Mouse (Mus musculus) macrophage (primary cell): Measurements from ENCODE around the gene Zfpl1. TPM values are rescaled to one million over a fixed set of nuclear protein-coding genes. Genes with fewer than 3 reads are reported as not detected.
A peak's percentile ranks its signal among the peaks of the same experiment; 100 is the strongest.

Experiments used
- H3K27ac ChIP-seq: fragments of 350-480 bp; formaldehyde crosslinking; 2 replicates; pipeline ENCODE4 v1.9.0; 2021
- H3K36me3 ChIP-seq: fragments of 350-480 bp; formaldehyde crosslinking; 2 replicates; pipeline ENCODE4 v1.9.0; 2021; ENCODE audit errors: inconsistent target
- H3K4me3 ChIP-seq: fragments of 350-480 bp; formaldehyde crosslinking; 2 replicates; pipeline ENCODE4 v1.9.0; 2021; ENCODE audit errors: inconsistent target
- H3K79me2 ChIP-seq: fragments of 350-480 bp; formaldehyde crosslinking; 2 replicates; pipeline ENCODE4 v1.9.0; 2021; ENCODE audit errors: inconsistent target
- WGBS: methylation state at CpG from one replicate; pipeline ENCODE4 v1.1.7; 2026; ENCODE audit warnings: inconsistent platforms; ENCODE audit not compliant: missing documents; 5-methylcytosine and 5-hydroxymethylcytosine counted together
- polyA plus RNA-seq: library from polyadenylated mRNA; stranded (reverse); fragments of 250-400 nt; gene quantifications from 3 replicates; pipeline ENCODE4 v1.2.4, GENCODE M21; 2018; ENCODE audit warnings: inconsistent platforms

Gene Zfpl1
- polyA plus RNA-seq, 1 experiment from 2014 or later: 39.1 TPM

- peak overlapping the region; percentile 33 for H3K27ac ChIP-seq
- 3% methylated on average over 32 of the region's 32 CpGs for WGBS
Observed at GRCm38 (mm10) chr19:6117346-6117985, 32.7 kb upstream of the Zfpl1 start.

DNA sequence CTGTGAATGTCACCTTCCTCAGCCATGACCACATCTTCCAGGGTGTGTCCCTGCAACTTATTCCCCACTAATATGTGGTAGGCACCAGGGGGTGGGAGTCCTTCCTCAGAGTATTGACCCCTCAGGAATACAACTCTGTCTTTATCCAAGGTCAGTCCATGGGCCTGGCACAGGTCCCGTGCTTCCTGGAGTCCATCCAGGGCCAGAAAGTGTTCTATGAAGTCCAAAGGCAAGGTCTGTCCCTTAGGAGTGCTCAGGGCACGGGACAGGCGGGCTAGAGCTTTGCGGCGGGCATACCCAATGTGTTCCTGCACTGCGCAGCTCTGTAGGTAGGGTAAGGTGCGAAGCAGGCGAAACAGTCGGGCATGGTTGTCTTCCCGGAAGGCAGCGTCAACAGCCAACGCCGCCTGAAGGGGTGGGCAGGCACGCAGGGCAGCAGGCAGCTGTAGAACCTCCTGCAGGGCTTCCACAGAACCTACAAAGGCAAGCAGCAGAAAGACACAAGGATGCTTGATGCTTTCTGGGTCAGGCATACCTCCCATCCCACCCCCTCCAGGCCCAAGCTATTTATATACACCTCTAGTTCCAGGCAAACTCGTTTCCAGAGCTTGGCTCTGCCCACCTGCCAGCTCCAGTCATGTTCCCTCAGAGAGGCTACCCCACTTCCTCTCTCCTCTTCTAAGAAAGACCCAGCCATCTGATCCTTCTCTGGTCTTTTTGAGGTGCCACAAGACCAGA lies 31.5 kb upstream of the Zfpl1 start:
- WGBS: 88% methylated on average over 15 of the region's 15 CpGs
- no peak overlapping the region for H3K4me3 ChIP-seq
- H3K36me3 ChIP-seq: peaks cover 7% of the 10 kb centered on the region; the same call in 1 of the 2 replicates
- peaks cover 12% of the 10 kb centered on the region; the same call in 1 of the 2 replicates for H3K79me2 ChIP-seq
- no peak overlapping the region for H3K27ac ChIP-seq

More at GRCm38 (mm10) chr19:6117346-6117985, 32.7 kb upstream of the Zfpl1 start:
- Histone ChIP-seq H3K79me2 (peaks cover 12% of the 10 kb centered on the region; the same call in 1 of the 2 replicates), H3K36me3 (peaks cover 10% of the 10 kb centered on the region; the same call in 1 of the 2 replicates), H3K4me3 (peak overlapping the region; percentile 72)

GRCm38 (mm10) chr19:6113116-6113515 lies 28.4 kb upstream of the Zfpl1 start:
- 89% methylated on average over 6 of the region's 6 CpGs for WGBS
- peaks cover 7% of the 10 kb centered on the region; the same call in 1 of the 2 replicates for H3K36me3 ChIP-seq
- H3K79me2 ChIP-seq: peaks cover 12% of the 10 kb centered on the region; the same call in 1 of the 2 replicates
- H3K27ac ChIP-seq: no peak overlapping the region
- H3K4me3 ChIP-seq: no peak overlapping the region

DNA sequence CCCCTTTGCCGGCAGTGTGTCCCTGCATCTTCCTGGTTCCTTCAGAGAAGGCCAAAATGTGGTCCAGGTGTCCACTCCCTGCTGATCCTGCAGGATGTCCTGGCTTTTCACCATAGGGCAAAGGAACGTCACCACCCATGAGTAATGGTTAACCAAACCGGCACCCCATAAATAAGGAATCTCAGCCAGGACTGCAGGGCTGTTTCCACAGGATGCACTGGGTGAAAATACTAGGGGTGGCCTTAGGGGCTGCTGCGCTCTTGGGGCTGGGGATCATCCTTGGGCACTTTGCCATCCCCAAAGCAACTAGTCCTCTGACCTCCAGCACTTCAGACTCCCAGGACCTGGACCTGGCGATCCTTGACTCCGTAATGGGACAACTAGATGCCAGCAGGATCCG lies 20.8 kb upstream of the Zfpl1 start, which contains the start of gene Naaladl1:
Gene Naaladl1 (plus strand): TSS at position 197 of the 400 bp plus-strand sequence.
- H3K27ac ChIP-seq: no peak within 1 kb of the TSS
- H3K79me2 ChIP-seq: no peaks in the 10 kb centered on the region
- no peak within 1 kb of the TSS for H3K4me3 ChIP-seq
- H3K36me3 ChIP-seq: no peaks in the 10 kb centered on the region
- 95% methylated on average over 7 of the region's 7 CpGs for WGBS

GRCm38 (mm10) chr19:6104476-6104875 lies 19.7 kb upstream of the Zfpl1 start:
- H3K36me3 ChIP-seq: no peaks in the 10 kb centered on the region
- H3K79me2 ChIP-seq: no peaks in the 10 kb centered on the region
- WGBS: 94% methylated on average over 4 of the region's 4 CpGs
- no peak overlapping the region for H3K27ac ChIP-seq
- no peak overlapping the region for H3K4me3 ChIP-seq

DNA sequence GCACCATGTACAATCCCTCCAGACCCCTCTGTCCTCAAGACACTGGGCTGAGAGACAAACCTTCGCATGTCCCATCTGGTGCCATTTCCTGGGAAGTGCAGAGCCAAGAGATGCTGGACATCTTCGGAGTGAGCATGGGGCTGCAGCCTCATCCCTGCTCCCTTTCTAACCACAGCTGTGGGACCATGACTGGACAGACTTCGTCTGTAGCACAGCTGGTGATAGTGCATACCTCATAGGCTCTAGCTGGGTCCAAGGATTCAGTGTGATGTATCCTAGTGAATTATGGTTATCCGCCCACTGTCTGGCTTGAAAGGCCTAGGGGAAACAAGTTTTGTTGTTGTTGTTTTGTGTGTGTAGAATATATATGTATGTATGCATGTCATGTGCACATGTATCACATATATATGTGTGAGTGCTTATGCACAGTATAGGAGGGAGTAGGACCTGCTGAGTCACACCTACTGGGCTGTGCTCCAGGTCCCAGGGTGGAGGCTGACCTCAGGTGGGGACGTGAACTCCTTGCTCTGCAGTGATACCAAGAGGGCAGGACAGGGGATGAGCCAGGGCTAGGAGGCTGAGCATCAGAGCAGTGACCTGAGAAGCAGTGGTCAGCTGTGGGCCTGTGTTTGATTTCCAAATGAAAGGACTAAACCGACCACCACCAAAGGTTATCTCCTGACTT lies 17.6 kb upstream of the Zfpl1 start:
- Histone ChIP-seq H3K27ac (no peak overlapping the region), H3K79me2 (no peaks in the 10 kb centered on the region), H3K4me3 (no peak overlapping the region), H3K36me3 (no peaks in the 10 kb centered on the region)
- 81% methylated on average over 6 of the region's 6 CpGs for WGBS

DNA sequence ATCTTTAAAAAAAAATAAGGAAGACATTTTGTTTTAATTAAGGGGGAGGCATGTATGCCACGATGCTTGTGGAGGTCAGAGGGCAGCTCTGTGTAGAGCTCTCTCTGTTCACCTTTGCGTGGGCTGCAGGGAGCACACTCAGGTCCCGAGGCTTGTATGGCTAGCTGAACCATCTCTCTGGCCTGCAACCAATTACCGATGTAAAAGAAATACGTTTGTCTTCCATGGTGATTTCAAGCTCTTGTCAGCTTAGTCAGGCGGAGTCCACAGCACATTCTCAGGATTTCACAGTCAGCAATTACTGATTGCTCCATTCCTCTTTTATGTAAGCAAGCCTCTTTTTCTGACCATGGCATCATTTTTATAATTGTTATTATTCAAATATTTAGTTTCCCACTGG lies 16.4 kb upstream of the Zfpl1 start:
- Histone ChIP-seq H3K36me3 (no peaks in the 10 kb centered on the region), H3K27ac (no peak overlapping the region), H3K4me3 (no peak overlapping the region), H3K79me2 (no peaks in the 10 kb centered on the region)
- 95% methylated on average over 6 of the region's 6 CpGs for WGBS

GRCm38 (mm10) chr19:6097847-6098246 lies 13.1 kb upstream of the Zfpl1 start:
- WGBS: 54% methylated on average over 3 of the region's 3 CpGs
- Histone ChIP-seq H3K79me2 (no peaks in the 10 kb centered on the region), H3K36me3 (no peaks in the 10 kb centered on the region)

DNA sequence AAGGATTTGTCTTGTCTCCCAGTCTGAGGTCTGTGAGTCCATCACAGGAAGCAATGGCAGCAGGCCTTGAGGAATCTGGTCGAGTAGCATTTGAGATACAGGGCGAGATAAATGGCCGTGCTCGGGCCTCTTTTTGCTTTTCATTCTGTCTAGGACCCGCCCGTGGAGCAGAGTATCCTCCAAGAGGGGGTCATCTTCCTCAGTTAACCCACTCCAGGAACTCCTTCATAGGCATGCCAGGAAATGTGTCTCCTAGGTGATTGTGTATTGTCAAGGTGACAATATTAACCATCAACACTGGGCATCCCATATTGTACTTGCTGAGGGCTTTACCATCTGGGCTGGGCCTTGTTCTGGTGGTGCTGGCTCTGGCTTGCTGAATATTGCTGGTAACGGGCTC lies 9.4 kb upstream of the Zfpl1 start, which contains the start of gene AC131692.1:
Gene AC131692.1 (plus strand): TSS at position 301 of the 400 bp plus-strand sequence.
- WGBS: 93% methylated on average over 7 of the region's 7 CpGs
- H3K27ac ChIP-seq: no peak within 1 kb of the TSS
- H3K79me2 ChIP-seq: peaks cover 33% of the 10 kb centered on the region; the same call in 1 of the 2 replicates
- no peaks in the 10 kb centered on the region for H3K36me3 ChIP-seq
- no peak within 1 kb of the TSS for H3K4me3 ChIP-seq

More at GRCm38 (mm10) chr19:6097847-6098246, 13.1 kb upstream of the Zfpl1 start:
- no peak overlapping the region for H3K4me3 ChIP-seq
- no peak overlapping the region for H3K27ac ChIP-seq

- WGBS: 96% methylated on average over 13 of the region's 13 CpGs
- Histone ChIP-seq H3K4me3 (no peak overlapping the region), H3K36me3 (no peaks in the 10 kb centered on the region), H3K79me2 (peaks cover 81% of the 10 kb centered on the region), H3K27ac (no peak overlapping the region)
Observed at GRCm38 (mm10) chr19:6088841-6089240, 4.1 kb upstream of the Zfpl1 start.

- Histone ChIP-seq H3K79me2 (peaks cover 81% of the 10 kb centered on the region), H3K27ac (peak overlapping the region; percentile 64), H3K36me3 (peaks cover 20% of the 10 kb centered on the region), H3K4me3 (peak overlapping the region; percentile 96)
- WGBS: 2% methylated on average over 17 of the region's 17 CpGs
Observed at GRCm38 (mm10) chr19:6085417-6085879, 692 bp upstream of the Zfpl1 start.

DNA sequence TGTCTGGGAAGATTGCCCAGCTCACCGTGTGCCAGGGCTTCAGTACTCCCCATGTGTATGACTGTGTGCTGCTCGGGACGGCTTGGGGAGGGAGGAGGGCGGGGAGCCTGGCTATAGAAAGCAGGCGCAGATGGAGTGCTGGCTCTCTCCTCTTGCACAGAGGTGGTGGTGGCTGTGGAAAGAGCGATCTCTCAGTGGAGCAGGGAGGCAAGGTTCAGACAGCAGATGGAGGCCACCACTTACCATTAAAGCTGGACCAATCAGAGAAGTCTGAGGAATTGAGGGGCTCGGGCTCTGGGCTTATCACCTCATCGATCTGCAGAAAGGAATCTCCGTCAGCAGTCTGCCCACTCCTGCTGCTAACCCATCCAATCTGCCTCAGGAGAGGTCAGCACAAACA lies 2.6 kb downstream of the Zfpl1 start, which contains the start of gene Gm28374:
Gene Gm28374 (minus strand): TSS at position 101 of the 400 bp plus-strand sequence.
- Histone ChIP-seq H3K4me3 (no peak within 1 kb of the TSS), H3K36me3 (peaks cover 26% of the 10 kb centered on the region), H3K79me2 (peaks cover 49% of the 10 kb centered on the region), H3K27ac (no peak within 1 kb of the TSS)
- WGBS: 89% methylated on average over 9 of the region's 9 CpGs

DNA sequence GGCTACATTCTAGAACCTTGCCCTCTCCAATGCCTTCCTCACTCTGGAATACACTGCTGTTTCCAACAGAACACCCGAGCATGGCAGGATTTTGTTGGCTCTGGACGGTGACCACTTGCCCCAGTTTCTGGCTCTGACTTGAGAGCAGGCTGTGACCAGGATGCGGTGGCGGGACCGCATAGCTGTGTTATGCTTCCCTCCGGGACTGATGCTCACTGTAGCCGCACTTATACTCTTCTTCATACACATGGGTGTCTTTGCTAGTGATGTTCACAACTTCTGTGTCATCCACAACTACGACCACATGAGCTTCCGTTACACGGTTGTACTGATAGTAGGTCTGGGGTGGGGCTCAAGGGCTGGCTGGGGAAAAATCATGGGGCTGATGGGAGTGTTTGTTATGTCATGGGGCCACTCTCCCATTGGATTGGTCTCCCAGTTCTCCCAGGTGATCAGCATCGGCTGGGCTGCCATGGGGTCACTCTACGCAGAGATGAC lies 4.7 kb downstream of the Zfpl1 start, which contains the start of gene Tmem262:
Gene Tmem262 (plus strand): TSS at position 51 of the 498 bp plus-strand sequence.
- WGBS: 93% methylated on average over 12 of the region's 12 CpGs
- Histone ChIP-seq H3K36me3 (peaks cover 26% of the 10 kb centered on the region), H3K4me3 (no peak within 1 kb of the TSS), H3K79me2 (peaks cover 47% of the 10 kb centered on the region), H3K27ac (no peak within 1 kb of the TSS)
